Mouse (Mus musculus): ENCODE data around the gene Socs2. TPM values are rescaled to one million over a fixed set of nuclear protein-coding genes. Genes with fewer than 3 reads are reported as not detected.

Socs2 gene
- polyA plus RNA-seq, 1 experiment = not detected

DNA sequence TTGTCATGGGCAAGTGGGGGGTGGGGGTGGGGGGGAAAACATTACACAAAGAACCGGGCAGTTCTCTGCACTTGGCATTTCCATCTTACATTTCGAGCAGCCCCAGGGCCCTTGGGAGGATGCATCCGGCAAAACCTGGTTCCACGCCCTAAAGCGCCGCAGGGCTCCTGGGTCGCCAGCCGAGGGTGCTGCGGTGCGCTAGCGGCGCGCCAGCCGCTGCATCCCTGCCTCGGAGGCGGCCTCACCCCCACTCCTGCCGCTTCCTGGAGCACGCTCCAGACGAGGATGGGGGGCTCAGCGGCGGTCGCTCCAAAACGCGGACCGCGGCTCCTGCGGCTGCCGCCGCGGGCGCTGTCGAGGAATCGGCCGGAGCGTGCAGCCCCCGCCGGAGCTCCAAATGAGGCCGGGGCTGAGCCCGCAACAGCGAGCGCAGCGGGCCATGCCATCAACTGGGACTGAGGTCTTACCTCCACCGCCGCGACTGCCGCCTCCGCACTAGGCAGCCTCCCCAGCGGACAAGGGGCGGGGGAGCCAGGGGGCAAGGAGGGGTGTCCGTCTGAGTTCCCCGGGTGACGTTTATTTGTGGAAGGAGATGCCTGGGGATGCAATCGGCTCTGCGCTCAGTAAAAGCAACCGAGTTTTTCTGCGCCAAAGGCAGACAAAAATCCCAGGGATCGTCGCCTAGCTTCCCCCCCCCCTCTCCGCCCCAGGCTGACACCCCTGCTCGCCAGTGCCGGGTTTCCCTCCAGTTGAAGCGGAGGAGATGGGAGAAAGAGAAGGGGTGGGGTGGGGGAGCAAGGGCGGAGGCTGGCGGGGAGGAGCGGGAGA, 1.2 kb downstream of the Socs2 start:
- Histone ChIP-seq H3K4me3 (ENCODE audit: insufficient read depth, low read depth, low read length) (peak overlapping the region; percentile 90), H3K27ac (ENCODE audit: insufficient read depth, low read depth, low read length) (peak overlapping the region; percentile 27), H3K4me1 (ENCODE audit: control insufficient read depth, insufficient read depth, low read length) (peaks cover 12% of the 10 kb centered on the region)
- TF ChIP-seq CTCF (IDR thresholded peaks at IDR 0.05; ENCODE audit: insufficient read depth, low read depth, low read length) (no peak), POLR2A (IDR thresholded peaks at IDR 0.05; ENCODE audit: insufficient read depth, low read depth, low read length) (no peak)
- WGBS = under 1% methylated on average over 65 of the region's 65 CpGs

DNA sequence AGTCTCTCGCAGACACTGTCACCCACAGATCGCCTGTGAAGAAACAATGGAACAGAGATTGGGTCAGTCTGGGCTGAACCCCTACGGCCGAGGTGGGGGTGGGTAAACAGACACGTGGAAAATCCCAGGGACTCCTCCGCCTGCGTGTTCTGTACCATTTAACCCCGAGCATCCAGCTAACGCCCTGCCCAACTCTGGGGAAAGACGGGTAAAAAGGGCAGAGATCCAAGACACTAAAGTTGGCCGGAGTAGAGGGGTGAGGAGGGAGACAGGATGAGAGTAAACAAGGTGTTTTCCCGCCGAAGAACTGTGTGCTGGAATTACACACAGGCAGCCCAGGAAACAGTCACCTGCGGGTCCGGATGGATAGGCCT, 1.8 kb downstream of the Socs2 start:
- no peak for TF ChIP-seq POLR2A (IDR thresholded peaks at IDR 0.05; ENCODE audit: insufficient read depth, low read depth, low read length)
- TF ChIP-seq CTCF (IDR thresholded peaks at IDR 0.05; ENCODE audit: insufficient read depth, low read depth, low read length) = no peak
- no peak overlapping the region for H3K27ac ChIP-seq (ENCODE audit: insufficient read depth, low read depth, low read length)
- H3K4me3 ChIP-seq (ENCODE audit: insufficient read depth, low read depth, low read length) = peak overlapping the region; percentile 90
- under 1% methylated on average over 15 of the region's 15 CpGs for WGBS
- H3K4me1 ChIP-seq (ENCODE audit: control insufficient read depth, insufficient read depth, low read length) = peaks cover 14% of the 10 kb centered on the region

DNA sequence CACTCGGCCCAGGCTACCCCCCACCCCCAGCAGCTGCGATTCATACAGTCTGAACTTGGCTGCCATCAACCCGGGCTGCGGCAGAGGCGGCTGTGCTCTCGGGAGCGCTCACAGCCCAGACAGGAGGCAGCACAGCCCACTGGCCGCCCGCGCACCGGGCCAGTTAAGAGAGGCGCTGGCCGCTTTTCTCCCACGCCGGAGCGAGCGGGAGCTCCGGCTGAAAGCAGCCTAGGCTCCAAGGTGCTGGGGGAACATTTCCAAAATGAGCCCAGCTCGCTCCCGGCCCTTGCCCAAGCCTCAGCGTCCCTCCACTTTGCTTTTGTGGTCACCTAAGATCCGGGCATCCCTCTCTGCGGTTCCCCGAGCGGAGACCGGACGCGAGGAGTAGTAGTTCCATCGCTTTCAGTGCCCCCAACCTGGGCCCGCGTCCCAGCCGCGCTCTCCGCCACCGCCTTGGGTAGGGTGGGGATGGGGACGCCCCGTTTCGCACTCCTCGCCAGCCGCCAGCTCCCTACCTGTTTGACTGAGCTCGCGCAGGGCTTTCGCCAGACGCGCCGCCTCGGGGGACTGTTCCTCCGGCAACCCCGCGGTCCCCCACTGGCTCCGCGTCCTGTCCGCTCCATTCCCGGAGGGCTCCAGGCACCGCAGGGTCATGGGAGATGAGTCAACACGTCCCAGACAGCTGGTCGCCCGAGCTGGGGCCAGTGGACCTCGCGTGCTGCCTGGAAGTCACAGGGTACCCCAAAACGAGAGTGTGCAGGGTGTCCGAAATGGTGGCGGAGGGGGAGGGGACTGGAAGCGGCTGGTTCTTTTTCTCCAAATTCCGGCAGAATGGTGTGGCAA, 2.4 kb downstream of the Socs2 start:
- Histone ChIP-seq H3K27ac (ENCODE audit: insufficient read depth, low read depth, low read length) (0 out of 2 replicates have a peak overlapping the region, but pooled peaks have one; percentile 3), H3K4me3 (ENCODE audit: insufficient read depth, low read depth, low read length) (peak overlapping the region; percentile 90), H3K4me1 (ENCODE audit: control insufficient read depth, insufficient read depth, low read length) (peaks cover 16% of the 10 kb centered on the region)
- WGBS = 2% methylated on average over 65 of the region's 65 CpGs
- TF ChIP-seq CTCF (IDR thresholded peaks at IDR 0.05; ENCODE audit: insufficient read depth, low read depth, low read length) = no peak
- no peak for TF ChIP-seq POLR2A (IDR thresholded peaks at IDR 0.05; ENCODE audit: insufficient read depth, low read depth, low read length)

- H3K4me3 ChIP-seq (ENCODE audit: insufficient read depth, low read depth, low read length) = no peak overlapping the region
- H3K27ac ChIP-seq (ENCODE audit: insufficient read depth, low read depth, low read length) = no peak overlapping the region
- TF ChIP-seq CTCF (IDR thresholded peaks at IDR 0.05; ENCODE audit: insufficient read depth, low read depth, low read length) (no peak), POLR2A (IDR thresholded peaks at IDR 0.05; ENCODE audit: insufficient read depth, low read depth, low read length) (no peak)
- WGBS = 94% methylated on average over 9 of the region's 9 CpGs
- peaks cover 12% of the 10 kb centered on the region; the same call in 1 of the 2 replicates for H3K4me1 ChIP-seq (ENCODE audit: control insufficient read depth, insufficient read depth, low read length)
Measured at GRCm38 (mm10) chr10:95411139-95411538, 5.8 kb downstream of the Socs2 start.

- TF ChIP-seq POLR2A (IDR thresholded peaks at IDR 0.05; ENCODE audit: insufficient read depth, low read depth, low read length) (no peak), CTCF (IDR thresholded peaks at IDR 0.05; ENCODE audit: insufficient read depth, low read depth, low read length) (no peak)
- Histone ChIP-seq H3K4me3 (ENCODE audit: insufficient read depth, low read depth, low read length) (no peak overlapping the region), H3K4me1 (ENCODE audit: control insufficient read depth, insufficient read depth, low read length) (peaks cover 12% of the 10 kb centered on the region; the same call in 1 of the 2 replicates), H3K27ac (ENCODE audit: insufficient read depth, low read depth, low read length) (no peak overlapping the region)
- WGBS = 91% methylated on average over 7 of the region's 7 CpGs
Measured at GRCm38 (mm10) chr10:95410709-95411108, 6.3 kb downstream of the Socs2 start.

DNA sequence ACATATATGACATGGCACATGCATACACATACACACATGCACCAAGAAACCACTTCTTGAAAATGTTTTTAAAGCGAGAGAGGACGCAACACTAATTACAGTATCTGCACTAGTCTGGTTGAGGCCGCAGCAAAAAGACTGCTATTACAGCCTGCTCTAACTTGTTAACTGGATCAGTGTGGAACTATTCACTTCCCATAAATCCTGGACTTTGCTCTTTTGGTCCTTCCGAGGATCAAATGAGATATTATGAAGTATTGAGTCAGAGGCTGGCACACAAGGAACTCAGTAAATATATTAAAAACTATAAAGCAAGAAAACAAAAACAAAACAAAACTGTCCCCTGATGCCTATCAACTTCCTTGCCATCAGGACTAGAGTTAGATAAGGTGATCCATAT, 6.8 kb downstream of the Socs2 start:
- no peak for TF ChIP-seq CTCF (IDR thresholded peaks at IDR 0.05; ENCODE audit: insufficient read depth, low read depth, low read length)
- no peak for TF ChIP-seq POLR2A (IDR thresholded peaks at IDR 0.05; ENCODE audit: insufficient read depth, low read depth, low read length)
- H3K27ac ChIP-seq (ENCODE audit: insufficient read depth, low read depth, low read length) = no peak overlapping the region
- peaks cover 12% of the 10 kb centered on the region; the same call in 1 of the 2 replicates for H3K4me1 ChIP-seq (ENCODE audit: control insufficient read depth, insufficient read depth, low read length)
- WGBS = 81% methylated on average over 4 of the region's 4 CpGs
- no peak overlapping the region for H3K4me3 ChIP-seq (ENCODE audit: insufficient read depth, low read depth, low read length)

DNA sequence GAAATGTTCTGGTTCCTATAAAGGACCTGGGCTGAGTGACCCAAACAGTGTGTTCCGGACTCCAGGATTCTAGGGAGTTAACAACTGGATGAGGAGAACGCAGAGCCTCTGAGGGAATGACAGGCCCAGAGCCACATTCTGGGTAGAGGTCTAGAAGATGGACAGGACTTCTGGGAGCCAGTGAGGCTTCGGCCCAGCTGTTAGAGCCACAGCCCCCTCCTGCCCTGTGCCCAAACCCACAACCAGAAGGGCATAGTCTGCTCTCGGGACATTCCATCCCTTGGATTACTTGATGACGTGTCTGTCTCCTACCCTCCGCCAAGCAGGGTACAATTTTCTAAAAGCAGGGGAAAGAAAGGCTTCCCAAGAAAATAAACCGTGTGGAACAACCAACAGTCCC, 7.8 kb downstream of the Socs2 start:
- TF ChIP-seq POLR2A (IDR thresholded peaks at IDR 0.05; ENCODE audit: insufficient read depth, low read depth, low read length) = no peak
- no peak for TF ChIP-seq CTCF (IDR thresholded peaks at IDR 0.05; ENCODE audit: insufficient read depth, low read depth, low read length)
- 81% methylated on average over 7 of the region's 7 CpGs for WGBS
- Histone ChIP-seq H3K4me3 (ENCODE audit: insufficient read depth, low read depth, low read length) (no peak overlapping the region), H3K4me1 (ENCODE audit: control insufficient read depth, insufficient read depth, low read length) (peaks cover 8% of the 10 kb centered on the region; the same call in 1 of the 2 replicates), H3K27ac (ENCODE audit: insufficient read depth, low read depth, low read length) (no peak overlapping the region)

DNA sequence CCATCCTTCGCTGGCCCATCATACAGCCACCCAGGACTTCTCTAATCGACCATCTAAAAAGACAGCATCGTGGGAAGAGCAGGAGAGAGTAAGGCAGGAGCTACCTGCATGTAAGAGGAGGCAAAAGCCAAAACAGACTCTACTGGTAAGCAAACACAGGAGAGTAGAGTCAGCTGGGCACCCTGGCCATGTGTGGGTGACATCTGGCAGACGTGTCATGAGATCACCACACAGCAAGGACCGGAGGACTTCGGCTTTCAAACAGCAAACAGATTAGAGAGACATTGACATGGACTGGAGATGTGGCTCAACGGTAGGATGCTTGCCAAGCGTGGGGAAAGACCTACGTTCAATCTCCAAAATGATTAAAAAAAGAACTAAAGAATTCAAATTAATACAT, 8.5 kb downstream of the Socs2 start:
- no peak overlapping the region for H3K4me3 ChIP-seq (ENCODE audit: insufficient read depth, low read depth, low read length)
- 90% methylated on average over 9 of the region's 9 CpGs for WGBS
- H3K27ac ChIP-seq (ENCODE audit: insufficient read depth, low read depth, low read length) = no peak overlapping the region
- TF ChIP-seq CTCF (IDR thresholded peaks at IDR 0.05; ENCODE audit: insufficient read depth, low read depth, low read length) (no peak), POLR2A (IDR thresholded peaks at IDR 0.05; ENCODE audit: insufficient read depth, low read depth, low read length) (no peak)
- peaks cover 7% of the 10 kb centered on the region; the same call in 1 of the 2 replicates for H3K4me1 ChIP-seq (ENCODE audit: control insufficient read depth, insufficient read depth, low read length)
